ENCODE assay signal across 12 mouse cellular contexts in the genomic region with DNA sequence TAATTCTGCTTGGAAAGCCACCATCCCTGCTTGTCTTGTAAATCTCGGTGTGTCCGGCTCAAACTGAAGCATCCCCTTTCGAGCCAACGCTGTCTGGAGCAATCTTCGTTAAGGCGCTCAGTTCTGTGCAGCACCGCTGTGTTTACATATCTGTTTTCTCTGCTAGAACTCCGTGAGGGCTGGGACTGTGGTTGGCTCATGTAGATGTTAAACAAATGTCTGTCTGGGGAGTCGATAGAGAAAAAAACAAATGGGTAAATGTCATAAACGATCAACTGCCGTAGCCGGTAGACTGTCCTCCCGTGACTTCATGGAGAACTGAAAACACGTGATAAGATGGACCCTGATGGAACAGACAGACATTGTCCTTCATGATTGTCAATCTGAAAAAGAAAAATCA.
DNase-seq lines count a peak whose midpoint lies in the region; ATAC-seq and TF ChIP-seq lines count a peak whose summit lies in the region.
"Had no signal": no experiment of that assay in that cellular context is flagged by ENCODE, and none has a peak within 500 bp of the region (broad histone marks: within the 10 kb centered on the region; RNA-seq: fewer than 3 reads in every experiment).

No protein-coding gene starts in this region.

- H3K36me3 ChIP-seq in lung, postnatal 0 days (ENCODE audit: insufficient read depth, low read length): no peaks in the 10 kb centered on the region
- H3K36me3 ChIP-seq in forebrain, postnatal 0 days (ENCODE audit: insufficient read depth): no peaks in the 10 kb centered on the region

- H3K9ac ChIP-seq in lung, postnatal 0 days (replicated peaks; ENCODE audit: low read depth): no peak overlapping the region
- H3K9ac ChIP-seq in forebrain, postnatal 0 days: 0 out of 2 replicates have a peak overlapping the region, but pooled peaks have one; percentile 29

- TF ChIP-seq CTCF in lung, postnatal 0 days (IDR thresholded peaks at IDR 0.05): no peak
- TF ChIP-seq CTCF in forebrain, postnatal 0 days (IDR thresholded peaks at IDR 0.05; ENCODE audit: low read depth): no peak

- H3K4me1 ChIP-seq in lung, postnatal 0 days (ENCODE audit: insufficient read depth, low read depth, low read length): no peaks in the 10 kb centered on the region
- 0 out of 2 replicates have a peak, but pooled peaks cover 9% of the 10 kb centered on the region for H3K4me1 ChIP-seq in forebrain, postnatal 0 days (ENCODE audit: insufficient read depth)

- no peak for DNase-seq in frontal cortex, postnatal 10 days (ENCODE audit: low spot score in 2 of 2)
- DNase-seq in lung, postnatal 0 days (ENCODE audit: low spot score): peak; percentile 43
- DNase-seq in lung, postnatal 10 days: no peak
- DNase-seq in forebrain, postnatal 0 days: peak; percentile 34
- peak; percentile 24 for DNase-seq in retina, embryonic 14.5 days (ENCODE audit: low spot score)
- no peak for DNase-seq in MN1 (ENCODE audit: low spot score)
- no peak for DNase-seq in gastrocnemius, postnatal 36 days
- DNase-seq: kidney, postnatal 36 days; thymus, postnatal 4 days had no signal

- H3K4me3 ChIP-seq in lung, postnatal 0 days (ENCODE audit: low read depth, low read length): peak overlapping the region; percentile 8; the same call in 1 of the 2 replicates
- peak overlapping the region; percentile 1; the same call in 1 of the 2 replicates for H3K4me3 ChIP-seq in forebrain, postnatal 0 days (ENCODE audit: low read depth, low read length)

- 42% methylated on average over 14 of the region's 14 CpGs for WGBS in lung, postnatal 0 days
- WGBS in forebrain, postnatal 0 days: 56% methylated on average over 14 of the region's 14 CpGs

- TF ChIP-seq EP300 in lung, postnatal 0 days (IDR thresholded peaks at IDR 0.05): no peak

- intact Hi-C loops in gastrocnemius, postnatal 36 days (cut with DNase I): no loop called here

- no peak overlapping the region for H3K27ac ChIP-seq in lung, postnatal 0 days (ENCODE audit: low read length)
- H3K27ac ChIP-seq in forebrain, postnatal 0 days (ENCODE audit: low read depth, low read length): no peak overlapping the region

- ATAC-seq in frontal cortex, adult (ENCODE audit: low TSS enrichment): peak; percentile 65
- ATAC-seq in lung, postnatal 0 days: peak; percentile 47; the same call in 1 of the 2 replicates
- peak; percentile 56 for ATAC-seq in forebrain, postnatal 0 days
- ATAC-seq: activated CD4-positive, CD25-positive, alpha-beta regulatory T cell, adult 4 months had no signal

- no peaks in the 10 kb centered on the region for H3K27me3 ChIP-seq in lung, postnatal 0 days (replicated peaks; ENCODE audit: insufficient read depth, low read length)
- H3K27me3 ChIP-seq in forebrain, postnatal 0 days (ENCODE audit: insufficient read depth, low read length): no peaks in the 10 kb centered on the region

- peak overlapping the region; percentile 20; the same call in 1 of the 2 replicates for H3K4me2 ChIP-seq in lung, postnatal 0 days (replicated peaks; ENCODE audit: low read depth, low read length)
- H3K4me2 ChIP-seq in forebrain, postnatal 0 days (ENCODE audit: low read depth): peak overlapping the region; percentile 36
- H3K4me2 ChIP-seq: liver, embryonic 11.5 days had no signal

- no peaks in the 10 kb centered on the region for H3K9me3 ChIP-seq in lung, postnatal 0 days (ENCODE audit: low read length)
- no peaks in the 10 kb centered on the region for H3K9me3 ChIP-seq in forebrain, postnatal 0 days (ENCODE audit: low read length)

Comparison
In these comparisons a context has a peak if more than half of its experiments do, and no peak if none do; other contexts are left out.
1. DNase-seq: peak in lung, postnatal 0 days (single experiment), forebrain, postnatal 0 days (single experiment) and retina, embryonic 14.5 days (single experiment); none in frontal cortex, postnatal 10 days (0 of 2), lung, postnatal 10 days (single experiment), MN1 (single experiment) and gastrocnemius, postnatal 36 days (0 of 2).
2. Peak in every context shown above with its lines, with median percentiles within 50 percentile points of each other: ATAC-seq.